Mouse (Mus musculus): ENCODE data around the gene Itprid2.

- TF ChIP-seq CTCF (IDR thresholded peaks at IDR 0.05; ENCODE audit: borderline replicate concordance, insufficient read depth, low read length) (no peak), POLR2A (IDR thresholded peaks at IDR 0.05; ENCODE audit: low read depth, low read length) (no peak)
Observed at GRCm38 (mm10) chr2:79607181-79607580, 28.0 kb upstream of the Itprid2 start.
